Mouse (Mus musculus) right cerebral cortex, postnatal 25 days (tissue): ENCODE measurements at regions not wholly inside any gene's neighbourhood (a gene's known extent, or its start where the extent isn't known, plus 50 kb on each side); places are given as distances from the start of the nearest gene placed in this dataset.

ENCODE experiments used
- DNase-seq: peaks from one replicate; pipeline ENCODE4 v3.0.0; 2022

DNA sequence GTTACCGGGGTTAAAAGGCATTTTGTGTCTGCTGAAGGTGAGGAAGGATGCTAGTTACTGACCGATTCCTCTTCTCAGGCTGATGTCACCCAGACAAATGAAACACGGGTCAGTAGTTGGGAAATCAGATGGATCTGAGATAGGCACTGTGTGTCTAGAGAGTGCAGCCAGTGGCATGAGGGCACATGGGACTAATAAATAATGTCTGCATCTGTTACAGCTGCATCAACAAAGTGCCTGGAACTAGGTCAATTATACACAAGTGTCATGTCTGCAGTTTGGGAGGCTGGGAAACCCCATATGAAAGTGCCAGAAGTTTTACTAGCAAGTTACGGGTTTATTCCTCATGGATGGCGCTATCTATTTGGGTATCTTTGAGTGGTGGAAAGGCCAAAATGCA, 68.8 kb downstream of the Cxcl12 start:
- DNase-seq: no peak

DNA sequence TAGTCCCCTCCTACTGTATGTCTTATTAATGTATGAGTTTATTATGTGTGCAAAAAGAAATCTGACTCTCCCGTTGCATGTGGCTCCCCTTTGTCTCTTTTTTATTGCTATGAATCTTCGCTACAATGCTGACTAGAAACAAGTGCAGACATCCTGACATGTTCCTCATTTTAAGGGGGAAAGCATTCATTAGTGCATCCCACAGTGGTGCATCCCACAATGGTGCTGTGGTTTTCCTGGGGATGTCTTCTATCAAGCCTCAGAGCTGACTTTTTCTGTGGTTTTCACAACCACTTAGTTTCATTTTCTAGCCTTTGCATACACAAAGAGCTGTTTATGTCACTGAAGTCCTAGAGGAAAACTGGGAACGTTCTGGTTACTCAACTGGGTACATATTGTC, 72.9 kb downstream of the Cxcl12 start:
- DNase-seq: no peak

DNA sequence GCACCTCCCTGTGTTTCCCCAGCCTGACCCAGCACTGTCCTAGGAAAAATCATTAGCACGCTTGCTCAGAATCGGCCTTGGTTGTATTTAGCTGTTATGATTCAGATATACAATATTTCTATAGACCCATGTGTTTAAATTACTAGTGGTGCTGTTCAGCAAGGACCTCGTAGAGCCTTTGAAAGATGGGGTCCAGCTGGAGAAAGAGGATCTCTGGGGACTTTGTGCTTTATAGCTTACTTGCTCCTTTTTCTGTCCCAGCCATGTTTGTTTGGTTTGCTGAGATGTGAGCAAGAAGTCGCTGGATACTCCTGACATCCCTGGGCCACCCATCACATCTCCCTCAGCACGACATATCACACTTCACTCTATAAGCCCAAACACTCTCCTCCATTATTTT, 77.1 kb downstream of the Cxcl12 start:
- no peak for DNase-seq

DNA sequence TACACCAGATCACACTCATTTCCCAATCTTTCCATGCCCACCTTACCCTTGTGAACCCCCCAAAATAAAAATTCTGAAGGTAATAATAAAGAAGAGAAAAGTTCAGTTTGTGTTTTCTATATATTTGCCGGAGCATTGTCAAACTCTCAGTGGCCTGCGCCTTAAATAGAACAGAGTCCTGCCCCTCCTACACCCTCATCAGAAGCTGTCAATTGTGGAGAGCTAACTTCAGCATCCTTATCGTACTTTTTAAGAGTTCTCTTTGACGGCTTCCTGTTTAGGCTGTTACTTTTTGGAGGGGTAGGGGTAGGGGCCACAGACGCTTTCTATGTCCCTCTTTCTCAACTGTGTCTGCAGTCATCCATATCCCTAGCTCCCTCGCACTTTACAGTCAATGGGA, 77.5 kb downstream of the Cxcl12 start:
- no peak for DNase-seq

DNA sequence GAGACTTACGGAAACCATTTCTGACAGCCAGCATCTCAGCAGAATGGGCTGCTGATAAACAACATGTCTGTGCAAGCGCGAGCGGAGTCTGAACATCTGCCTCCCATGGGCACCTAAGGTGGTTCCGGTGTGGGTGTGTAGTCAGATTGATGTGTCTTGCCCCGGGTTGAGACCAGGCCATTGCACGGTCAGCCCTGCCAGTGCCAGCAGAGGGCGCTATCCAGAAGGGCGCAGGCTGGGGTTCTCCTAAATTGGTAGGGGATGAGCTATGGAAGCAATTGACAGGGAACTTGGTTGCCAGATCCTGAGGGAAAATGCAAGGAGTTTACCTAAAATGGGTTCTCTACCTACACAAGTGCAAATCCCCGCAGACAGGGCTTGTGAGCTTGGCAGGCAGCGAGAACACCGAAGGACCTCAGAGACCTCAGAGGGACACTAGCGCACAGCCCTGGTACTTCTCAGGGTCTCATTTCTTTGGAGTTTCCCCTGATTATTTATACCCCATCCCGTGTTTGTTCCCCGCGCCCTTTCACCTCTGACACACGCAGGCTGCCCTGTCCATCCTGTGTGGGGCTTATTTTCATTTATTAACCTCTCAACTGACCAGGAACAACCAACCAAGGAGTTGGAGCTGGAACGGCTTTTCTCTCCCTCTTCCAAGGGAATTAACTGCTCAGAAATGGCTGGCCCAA, 81.0 kb downstream of the Cxcl12 start:
- no peak for DNase-seq

DNA sequence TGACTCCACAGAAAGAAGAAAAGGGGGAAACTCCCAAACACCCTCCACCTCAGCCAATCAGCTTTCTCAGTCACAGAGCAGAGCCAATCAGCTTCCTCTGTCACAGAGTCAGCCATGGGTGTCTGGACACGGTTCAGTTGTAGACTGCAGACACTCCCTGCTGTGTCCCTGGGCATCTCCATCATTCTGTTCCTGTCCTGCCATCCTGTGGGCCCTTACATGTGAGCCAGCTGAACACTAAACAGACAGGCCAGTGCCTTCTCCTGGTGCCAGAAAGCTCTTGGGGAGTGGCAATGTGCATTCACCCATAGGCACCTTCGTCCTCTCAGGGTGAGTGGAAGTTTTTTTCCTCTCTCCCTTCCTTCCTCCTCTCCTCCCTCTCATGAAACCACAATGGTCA, 81.7 kb downstream of the Cxcl12 start:
- no peak for DNase-seq

DNA sequence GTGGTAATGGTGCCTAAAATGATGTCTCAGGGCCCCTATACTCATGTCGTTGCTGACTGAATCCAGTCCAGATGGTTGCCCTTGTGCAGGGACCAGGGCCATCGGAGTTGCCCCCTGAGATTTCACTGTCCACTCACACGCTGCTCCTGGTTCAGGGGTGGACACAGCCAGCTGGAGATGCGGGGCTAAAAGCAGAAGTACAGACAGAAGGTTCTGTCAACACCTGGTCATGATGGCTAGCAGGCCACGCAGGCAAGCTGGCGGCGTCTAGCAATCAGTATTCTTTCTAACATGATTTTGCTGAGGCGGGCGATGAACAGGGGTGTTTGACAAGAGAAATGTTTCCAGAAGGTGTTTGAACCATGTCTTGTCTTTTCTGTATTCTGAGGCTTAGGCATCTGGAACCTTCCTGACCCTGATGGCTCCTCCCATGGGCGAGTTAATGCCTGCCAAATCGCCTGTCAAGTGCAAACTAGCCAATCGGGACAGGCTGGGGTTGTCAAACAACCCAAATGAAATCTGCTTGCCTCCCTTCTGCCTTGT, 83.1 kb downstream of the Cxcl12 start:
- no peak for DNase-seq

DNA sequence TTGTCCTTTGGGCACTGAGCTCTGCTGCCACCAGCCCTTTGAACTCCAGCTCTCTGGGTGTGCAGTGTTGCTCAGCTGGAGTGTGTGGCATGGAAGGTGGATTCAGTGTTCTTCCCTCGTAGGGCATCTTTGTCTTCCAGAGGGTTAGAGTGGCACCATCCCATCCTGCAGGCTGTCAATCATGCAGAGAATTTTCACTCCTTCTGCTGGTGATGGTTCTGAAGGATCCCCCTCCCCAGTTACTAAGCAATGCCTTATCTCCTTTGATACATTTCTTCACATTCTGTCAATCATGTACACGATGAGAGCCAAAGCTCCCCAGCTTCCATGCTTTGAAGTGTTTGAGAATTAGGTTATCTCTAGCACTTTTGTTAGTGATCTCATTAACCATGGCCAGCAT, 84.0 kb downstream of the Cxcl12 start:
- no peak for DNase-seq

DNA sequence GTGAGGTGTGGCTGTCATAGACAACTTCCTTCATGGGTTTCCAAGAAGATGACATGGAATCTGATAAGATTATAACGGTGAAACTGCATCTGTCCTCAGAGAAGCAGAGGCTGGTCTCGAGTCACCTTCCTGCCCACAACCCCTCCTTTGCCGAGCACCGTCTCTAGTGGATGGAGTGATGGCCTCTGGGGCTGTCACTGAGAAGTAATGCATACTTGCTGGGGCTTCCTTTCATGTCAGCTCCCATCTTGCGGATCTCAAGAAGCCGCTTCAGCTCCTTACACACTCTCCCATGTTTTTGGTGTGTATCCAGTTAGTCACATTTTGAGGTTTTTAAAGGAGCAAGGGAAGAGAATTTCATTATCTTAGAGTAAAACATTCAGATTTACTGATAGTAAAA, 84.7 kb downstream of the Cxcl12 start:
- no peak for DNase-seq

DNA sequence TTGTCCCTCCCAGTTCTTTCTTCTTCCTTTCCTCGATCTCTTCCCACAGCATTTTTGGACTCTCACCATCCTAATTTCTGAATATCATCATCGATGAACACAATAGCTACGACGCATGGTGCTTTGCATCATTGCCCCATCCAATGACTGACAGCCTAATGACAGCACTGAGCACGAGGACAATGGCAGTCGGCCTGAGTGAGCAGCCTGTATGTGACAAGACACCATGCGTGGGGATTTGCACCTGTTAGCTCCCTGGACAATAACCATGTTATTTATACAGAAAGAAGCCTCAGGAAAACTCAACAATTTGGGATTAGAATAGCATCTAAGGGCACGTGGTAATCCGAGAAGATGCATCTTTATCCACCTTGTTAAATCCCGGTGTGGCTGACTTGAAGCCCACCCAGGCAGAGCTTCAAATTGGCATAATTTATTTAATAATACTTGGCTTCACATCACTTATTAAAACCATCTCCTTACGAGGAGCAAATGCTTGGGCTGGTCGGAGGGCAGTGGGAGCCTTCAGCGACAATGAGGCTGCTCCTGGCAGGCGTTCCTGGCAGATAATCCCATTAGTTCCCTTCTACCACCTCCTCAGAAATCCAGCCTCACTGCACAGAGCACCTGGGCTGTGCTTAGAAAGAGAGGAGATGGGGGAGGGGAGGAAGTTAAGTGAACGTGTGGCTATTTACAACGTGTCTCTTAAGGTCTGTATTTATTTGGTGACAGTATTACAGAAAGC, 85.4 kb downstream of the Cxcl12 start:
- DNase-seq: no peak

DNA sequence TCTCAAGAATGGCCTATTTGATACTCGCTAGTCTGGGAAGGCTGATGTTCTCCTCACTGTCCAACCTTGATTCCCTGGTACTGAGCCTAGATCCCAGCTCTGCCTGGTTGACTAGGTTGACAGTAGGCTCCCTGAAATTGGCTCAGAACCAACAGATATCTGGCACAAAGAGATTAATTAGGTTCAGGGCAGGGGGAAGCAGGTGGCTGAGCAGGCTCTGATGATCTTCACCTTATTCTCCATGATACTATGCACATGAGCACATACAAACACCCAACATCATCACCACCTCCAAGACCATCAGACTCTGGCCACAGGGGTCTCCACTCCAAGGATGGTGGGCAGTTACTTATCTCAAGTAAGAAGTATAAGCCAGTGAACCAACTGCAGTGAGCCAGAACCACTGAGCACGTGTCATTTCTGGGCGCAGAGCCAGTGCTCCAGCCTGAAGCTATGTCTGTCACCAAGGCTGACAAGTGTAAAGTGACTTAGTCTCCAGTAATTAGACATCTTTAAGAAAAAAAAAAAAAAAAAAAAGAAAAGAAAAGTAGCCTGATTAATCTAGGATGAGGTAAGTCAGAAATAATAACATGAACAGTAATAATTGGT, 86.4 kb downstream of the Cxcl12 start:
- peak; percentile 43 for DNase-seq

DNA sequence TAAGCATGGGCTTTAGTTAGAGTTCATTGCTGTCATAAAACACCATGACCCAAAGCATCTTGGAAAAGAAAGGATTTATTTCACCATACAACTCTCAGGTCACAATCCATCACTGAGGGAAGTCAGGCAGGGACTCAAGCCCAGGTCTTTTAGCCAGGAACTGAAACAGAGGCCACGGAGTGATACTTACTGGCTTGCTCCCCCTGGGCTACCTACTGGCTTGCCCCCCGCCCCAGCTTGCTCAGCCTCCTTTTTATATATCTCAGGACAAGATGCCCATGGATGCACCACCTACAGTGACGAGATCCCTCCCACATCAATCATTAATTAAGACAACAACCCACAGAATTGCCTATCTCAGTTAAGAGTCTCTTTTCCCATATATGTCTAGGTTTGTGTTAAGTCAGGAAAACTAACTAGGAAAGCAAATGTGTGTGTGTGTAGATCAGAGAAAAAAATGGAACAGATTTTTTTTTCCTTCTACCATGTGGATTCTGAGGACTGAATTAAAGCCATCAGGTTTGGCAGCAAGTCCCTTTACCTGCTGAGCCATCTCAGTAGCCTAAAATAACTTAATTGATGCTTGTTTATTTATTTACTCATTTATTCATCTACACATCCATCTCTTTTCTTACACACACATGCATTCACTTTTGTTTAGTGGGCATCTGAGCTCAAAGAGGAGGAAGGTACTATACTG, 87.2 kb downstream of the Cxcl12 start:
- DNase-seq: no peak

DNA sequence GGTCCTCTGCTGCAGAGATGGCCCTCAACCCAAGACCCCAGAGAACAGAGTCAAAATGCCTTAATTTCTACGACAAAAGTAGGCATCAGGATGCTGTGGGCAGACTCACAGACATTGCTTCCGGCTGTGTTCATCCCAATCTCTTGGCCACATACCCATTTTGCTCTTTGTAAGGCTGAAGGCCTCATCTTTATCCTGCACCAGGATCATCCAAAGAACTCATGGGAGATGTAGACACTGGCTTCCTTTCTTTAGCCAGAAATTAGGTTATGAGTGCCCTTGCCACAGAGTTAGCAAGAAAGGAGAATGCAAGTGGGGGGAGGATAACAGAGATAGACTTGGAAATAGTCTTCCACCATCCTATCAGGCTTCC, 87.8 kb downstream of the Cxcl12 start:
- no peak for DNase-seq

DNA sequence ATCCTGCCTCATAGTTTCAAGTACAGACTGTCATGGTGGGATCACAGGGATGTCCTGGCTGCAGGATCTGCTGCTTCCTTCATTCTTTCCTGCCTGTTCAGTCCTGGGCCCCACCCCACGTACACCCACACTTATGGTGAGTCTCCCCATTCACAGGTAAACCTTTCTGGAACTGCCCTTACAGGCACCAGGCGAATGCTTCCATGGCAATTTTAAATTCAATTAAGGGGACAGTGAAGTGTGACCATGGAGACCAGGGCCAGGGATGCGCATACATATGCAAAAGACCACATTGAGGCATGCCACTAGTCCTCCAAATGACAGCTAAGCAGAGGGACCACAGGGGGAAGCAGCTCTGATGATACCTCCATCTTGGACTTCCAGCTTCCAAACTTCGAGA, 89.3 kb downstream of the Cxcl12 start:
- no peak for DNase-seq

DNA sequence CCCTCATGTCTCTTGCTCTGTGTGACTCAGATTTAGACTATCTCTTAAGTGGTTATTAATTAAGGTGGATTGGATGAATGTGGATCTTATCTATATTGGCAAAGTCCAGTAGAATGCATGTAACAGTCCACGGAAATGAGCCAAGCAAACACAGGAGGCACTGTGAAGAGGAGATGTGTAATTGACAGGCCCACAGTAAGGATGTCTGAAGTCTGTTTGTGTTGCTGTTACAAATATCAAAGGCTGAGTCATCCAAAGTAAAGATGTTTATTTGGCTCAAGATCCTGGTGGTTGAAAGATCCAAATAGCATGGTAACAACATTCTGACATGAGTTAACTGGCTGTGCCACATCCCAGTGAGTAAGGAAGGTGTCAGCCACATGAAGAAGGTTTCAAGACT, 99.6 kb downstream of the Cxcl12 start:
- DNase-seq: no peak

DNA sequence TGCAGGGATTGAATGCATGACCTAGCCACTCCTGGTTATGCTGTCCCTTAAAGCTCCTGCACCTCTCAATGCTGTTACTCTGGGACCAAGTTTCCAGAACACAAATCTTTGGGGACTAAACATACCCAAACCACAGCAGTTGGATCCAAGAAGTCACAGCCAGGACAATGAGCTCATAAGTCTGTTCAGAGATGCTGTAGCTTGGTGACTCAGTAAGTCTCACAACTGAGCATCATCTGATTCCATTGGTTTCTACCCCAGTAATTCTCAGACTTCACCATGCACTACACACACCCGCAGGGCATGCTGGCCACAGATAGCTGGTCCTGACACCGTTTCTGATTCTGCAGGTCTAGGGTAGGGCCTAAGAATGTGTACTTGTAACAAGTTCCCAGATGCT, 100.0 kb downstream of the Cxcl12 start:
- DNase-seq: no peak

DNA sequence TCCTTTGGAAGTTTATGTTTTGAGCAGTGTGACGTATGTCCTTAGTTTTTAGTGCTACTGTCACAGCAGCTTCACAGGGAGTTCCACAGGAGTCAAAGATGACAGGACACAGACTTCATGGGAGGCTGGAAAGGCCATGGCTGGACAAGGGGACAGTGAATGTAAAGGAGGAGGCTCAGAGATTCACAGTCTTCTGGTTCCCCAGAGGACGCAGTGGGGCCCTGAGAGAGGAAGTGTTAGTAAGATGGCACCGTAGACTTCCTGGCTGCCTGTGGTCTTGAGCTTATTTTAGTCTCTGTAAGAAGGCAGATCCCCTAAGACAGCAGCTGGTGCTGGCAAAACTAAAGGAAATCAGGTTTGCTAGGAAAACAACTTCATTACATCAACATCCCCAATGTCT, 101.9 kb downstream of the Cxcl12 start:
- no peak for DNase-seq

DNA sequence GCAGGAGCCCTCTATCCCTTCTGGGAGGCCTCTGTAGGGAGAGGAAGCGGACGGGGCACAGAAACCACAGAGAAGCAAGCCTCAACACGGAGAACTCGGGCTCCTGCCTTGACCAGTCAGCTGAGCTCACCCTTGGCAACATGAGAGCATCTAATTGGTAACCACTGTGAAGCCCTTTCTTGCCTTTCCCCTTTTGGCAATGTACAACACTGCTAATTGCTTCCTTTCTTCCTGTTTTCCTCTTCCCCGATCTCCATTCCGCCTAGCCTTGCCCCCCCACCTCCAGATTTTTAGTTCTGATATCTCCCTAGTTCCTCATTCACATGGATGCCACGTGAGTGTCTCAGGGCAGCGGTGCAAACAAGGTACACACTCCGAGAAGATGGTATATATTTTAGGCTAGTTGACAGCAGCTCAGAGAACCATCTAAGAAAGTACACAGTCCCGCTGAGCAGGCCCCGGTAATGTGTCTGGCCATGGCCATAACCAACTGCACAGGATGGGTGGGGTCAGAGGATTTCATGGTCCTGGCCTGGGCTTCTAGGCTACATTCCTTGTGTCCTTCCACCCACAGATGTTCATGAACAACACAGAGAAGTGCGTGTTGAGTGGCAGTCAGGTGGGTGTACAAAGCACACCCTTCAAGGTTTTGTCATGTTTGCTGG, 103.4 kb downstream of the Cxcl12 start:
- DNase-seq: no peak

DNA sequence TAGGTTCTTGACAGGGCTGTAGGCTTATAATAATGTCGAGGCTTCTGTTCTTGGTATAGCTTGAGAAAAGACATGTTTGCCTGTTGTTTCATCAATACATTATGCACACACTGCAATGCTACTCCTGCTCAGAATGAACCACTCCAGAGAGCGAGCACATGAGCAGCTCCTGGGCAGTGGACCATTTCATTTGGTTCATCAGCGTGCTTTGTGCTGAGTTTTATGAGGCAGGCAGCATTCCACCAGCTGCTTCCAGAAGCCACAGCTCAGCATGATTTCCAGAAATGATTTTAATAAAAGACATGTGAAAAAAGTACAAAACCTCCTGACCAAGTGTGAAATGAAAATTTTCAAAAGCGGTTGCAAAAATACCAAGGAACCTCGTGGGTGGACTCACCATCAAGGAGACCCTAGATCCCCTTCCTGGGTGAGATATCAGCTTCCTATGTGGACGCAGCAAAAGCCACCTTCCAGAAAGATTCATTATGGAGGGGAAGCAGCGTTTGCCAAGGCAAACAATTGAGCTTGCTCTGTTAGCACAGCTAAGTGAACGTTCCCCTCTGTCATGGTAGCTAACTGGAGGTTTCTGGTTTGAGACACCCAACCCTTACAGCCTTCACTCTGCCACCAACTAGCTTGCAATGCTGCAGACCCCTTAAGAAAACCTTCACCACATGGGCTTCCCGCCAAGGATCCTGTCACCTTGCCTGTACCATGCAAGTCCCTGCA, 104.1 kb downstream of the Cxcl12 start:
- no peak for DNase-seq

DNA sequence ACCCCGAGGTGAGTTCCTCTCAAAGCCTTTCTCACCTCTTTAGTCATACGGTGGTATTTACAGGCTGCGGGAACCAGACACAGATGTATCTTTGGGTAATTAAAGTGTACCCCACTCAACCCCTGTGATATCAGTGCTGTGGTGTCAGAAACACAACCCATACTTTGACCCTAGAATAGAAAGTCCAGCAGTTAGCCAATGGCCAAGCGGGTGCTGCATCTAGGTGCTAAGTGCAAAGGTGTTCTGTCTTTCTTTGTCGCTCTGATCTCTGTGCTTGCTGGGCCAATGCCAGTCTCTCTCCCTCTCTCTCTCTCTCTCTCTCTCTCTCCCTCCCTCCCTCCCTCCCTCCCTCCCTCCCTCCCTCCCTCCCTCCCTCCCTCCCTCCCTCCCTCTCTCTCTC, 107.6 kb downstream of the Cxcl12 start:
- DNase-seq: no peak

DNA sequence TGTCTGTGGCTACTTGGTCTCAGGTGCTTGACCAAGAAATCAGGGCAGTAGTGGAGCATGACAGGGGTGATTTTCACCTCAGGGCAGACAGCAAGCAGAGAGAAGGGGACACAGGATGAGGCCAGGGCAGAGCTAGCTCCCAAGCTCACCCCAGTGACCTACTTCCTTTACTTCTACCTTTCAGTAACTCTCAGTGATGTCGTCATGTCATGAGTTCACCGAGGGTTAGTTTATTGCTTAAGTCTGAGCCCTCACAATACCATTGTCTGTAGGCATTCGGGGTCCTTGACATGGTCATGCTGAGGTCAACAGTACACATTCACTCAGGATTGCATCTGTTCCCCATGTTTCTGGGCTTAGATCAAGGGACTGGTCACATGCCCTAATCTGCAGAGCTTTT, 108.5 kb downstream of the Cxcl12 start:
- DNase-seq: no peak

DNA sequence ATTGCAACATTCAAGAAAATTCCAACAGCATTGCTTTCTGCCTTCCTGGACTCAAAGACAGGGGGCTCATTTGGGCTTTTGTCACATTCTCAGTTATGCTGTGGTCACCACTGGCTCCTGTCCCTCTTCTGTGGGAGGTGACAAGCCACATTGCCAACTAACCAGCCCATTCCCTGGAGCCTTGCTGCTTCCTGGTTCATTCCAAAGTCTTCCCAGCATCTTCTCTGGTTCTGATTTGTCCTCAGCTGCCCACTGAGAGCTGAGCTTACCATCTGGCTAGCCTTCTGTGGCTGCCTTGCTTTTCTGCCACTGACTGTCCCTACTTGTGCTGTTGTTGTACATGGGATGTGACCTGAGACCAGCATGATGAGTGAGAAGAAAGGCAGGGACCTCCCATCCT, 111.0 kb downstream of the Cxcl12 start:
- peak; percentile 20 for DNase-seq
